ENCODE assay signal across 8 mouse cellular contexts in genomic region chr10:3633871-3634496, GRCm38 (mm10).
DNase-seq lines count a peak whose midpoint lies in the region; ATAC-seq and TF ChIP-seq lines count a peak whose summit lies in the region.
"Had no signal": no experiment of that assay in that cellular context is flagged by ENCODE, and none has a peak within 500 bp of the region (broad histone marks: within the 10 kb centered on the region; RNA-seq: fewer than 3 reads in every experiment).

No protein-coding gene starts in this region.

- no peaks in the 10 kb centered on the region for H3K27me3 ChIP-seq in testis, adult 2 months (ENCODE audit: control insufficient read depth, insufficient read depth, low read length)
- H3K27me3 ChIP-seq in neural tube, embryonic 15.5 days (replicated peaks), result no peaks in the 10 kb centered on the region
- H3K27me3 ChIP-seq: limb, embryonic 13.5 days had no signal

- peak overlapping the region; percentile 74 for H3K27ac ChIP-seq in testis, adult 2 months (ENCODE audit: control insufficient read depth, insufficient read depth, low read depth, low read length)
- no peak overlapping the region for H3K27ac ChIP-seq in neural tube, embryonic 15.5 days (replicated peaks)

- peak; percentile 83 for ATAC-seq in megakaryocyte progenitor cell, adult 5-6 weeks (replicated peaks; ENCODE audit: poor library complexity)
- ATAC-seq in neural tube, embryonic 15.5 days (ENCODE audit: low FRiP score), result no peak

- H3K36me3 ChIP-seq in testis, adult 2 months (ENCODE audit: control insufficient read depth, insufficient read depth, low read length), result no peaks in the 10 kb centered on the region
- no peaks in the 10 kb centered on the region for H3K36me3 ChIP-seq in neural tube, embryonic 15.5 days
- H3K36me3 ChIP-seq: limb, embryonic 13.5 days had no signal

- no peak overlapping the region for H3K4me2 ChIP-seq in neural tube, embryonic 15.5 days
- H3K4me2 ChIP-seq: limb, embryonic 13.5 days had no signal

- H3K4me1 ChIP-seq in testis, adult 2 months (ENCODE audit: control insufficient read depth, insufficient read depth, low read length), result no peaks in the 10 kb centered on the region; the same call in 1 of the 2 replicates
- no peaks in the 10 kb centered on the region for H3K4me1 ChIP-seq in neural tube, embryonic 15.5 days

- no peak overlapping the region for H3K4me3 ChIP-seq in testis, adult 2 months (ENCODE audit: control insufficient read depth, low read depth, low read length)
- no peak overlapping the region for H3K4me3 ChIP-seq in neural tube, embryonic 15.5 days (replicated peaks)
- H3K4me3 ChIP-seq: limb, embryonic 13.5 days had no signal

- H3K9ac ChIP-seq in neural tube, embryonic 15.5 days (replicated peaks), result no peak overlapping the region
- H3K9ac ChIP-seq: limb, embryonic 13.5 days had no signal

- TF ChIP-seq POLR2A in testis, adult 2 months (IDR thresholded peaks at IDR 0.05; ENCODE audit: control insufficient read depth, low read depth, low read length), result no peak

- TF ChIP-seq CTCF in testis, adult 2 months (IDR thresholded peaks at IDR 0.05; ENCODE audit: control insufficient read depth, insufficient read depth, insufficient replicate concordance, low read depth, low read length), result no peak

- 61% methylated on average over 5 of the region's 5 CpGs for WGBS in neural tube, embryonic 15.5 days

- DNase-seq in testis, postnatal 14 days (ENCODE audit: low spot score), result no peak
- peak; percentile 98 for DNase-seq in heart, adult 11 months
- DNase-seq in kidney, adult 8-10 months, result peak; percentile 9 to 36
- DNase-seq in right cerebral cortex, postnatal 36 days (ENCODE audit: low spot score in 2 of 2), result no peak

- H3K9me3 ChIP-seq in neural tube, embryonic 15.5 days (replicated peaks), result no peaks in the 10 kb centered on the region
- H3K9me3 ChIP-seq: limb, embryonic 13.5 days had no signal

Comparison
In these comparisons a context has a peak if more than half of its experiments do, and no peak if none do; other contexts are left out.
1. DNase-seq: peak in heart, adult 11 months (single experiment) and kidney, adult 8-10 months (2 of 2); none in testis, postnatal 14 days (single experiment) and right cerebral cortex, postnatal 36 days (0 of 2).